In the genomic region with DNA sequence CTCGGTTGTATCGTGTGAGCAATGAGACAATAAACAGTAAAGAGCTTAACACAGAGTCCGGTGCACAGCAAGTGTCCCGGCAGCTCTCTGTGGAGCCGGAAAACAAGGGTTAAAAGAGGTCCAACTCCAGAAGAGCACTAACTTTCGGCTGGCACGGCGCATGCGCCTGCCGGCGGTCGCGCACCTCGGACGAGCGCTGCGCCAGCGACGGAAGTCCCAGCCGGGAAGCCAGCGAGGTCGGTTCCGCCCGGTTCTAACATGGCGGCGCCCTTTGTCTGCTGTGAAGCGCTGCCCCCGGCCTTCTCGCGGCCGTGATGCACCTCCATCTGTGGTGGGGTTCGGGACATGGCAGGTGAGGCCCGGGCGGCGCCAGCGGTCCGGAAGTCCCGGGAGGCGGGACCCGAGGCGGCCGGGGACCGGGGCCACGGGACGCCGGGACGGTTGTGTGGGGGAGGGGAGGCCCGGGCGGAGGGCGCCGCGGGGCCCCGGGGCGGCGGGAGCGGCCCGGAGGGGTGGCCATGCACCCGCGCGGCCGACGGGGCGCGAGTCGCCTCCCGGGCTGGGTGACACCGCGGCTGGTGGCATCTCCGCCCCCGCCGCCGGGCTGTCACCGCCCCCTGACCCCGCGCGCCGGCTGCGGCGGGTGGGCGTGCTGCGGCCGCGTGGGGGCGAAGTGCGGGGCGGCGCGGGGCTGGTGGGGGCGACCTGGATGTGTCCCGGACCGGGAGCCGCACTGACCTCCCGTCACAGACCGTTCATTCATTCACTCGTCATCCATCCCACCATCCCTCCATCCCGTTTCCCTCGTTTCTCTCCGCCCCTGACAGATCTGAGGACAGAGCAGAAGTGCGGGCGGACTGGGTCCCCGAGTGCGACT, we compare ENCODE assay signal across 8 mouse cellular contexts. TPM values are rescaled to one million over a fixed set of nuclear protein-coding genes. Genes with fewer than 3 reads are reported as not detected.
DNase-seq lines count a peak whose midpoint lies in the region; ATAC-seq and TF ChIP-seq lines count a peak whose summit lies in the region.

Gene Zbtb17 (plus strand): TSS at position 204 of the 877 bp plus-strand sequence.

- H3K27me3 ChIP-seq in hindbrain, postnatal 0 days (ENCODE audit: insufficient read depth, low read length), result no peaks in the 10 kb centered on the region

- peak; percentile 93 for ATAC-seq in common myeloid progenitor, adult 5-6 weeks (replicated peaks; ENCODE audit: low read depth, poor library complexity, severe bottlenecking)
- peak; percentile 90 for ATAC-seq in hindbrain, postnatal 0 days
- peak; percentile 99 for ATAC-seq in megakaryocyte, adult 5-6 weeks (ENCODE audit: poor library complexity, severe bottlenecking)

- H3K36me3 ChIP-seq in hindbrain, postnatal 0 days (ENCODE audit: insufficient read depth, low read length), result peaks cover 15% of the 10 kb centered on the region

- WGBS in hindbrain, postnatal 0 days, result 1% methylated on average over 84 of the region's 102 CpGs

- TF ChIP-seq CTCF in hindbrain, postnatal 0 days (IDR thresholded peaks at IDR 0.05; ENCODE audit: low read depth), result no peak

- H3K4me3 ChIP-seq in hindbrain, postnatal 0 days (ENCODE audit: low read length), result peak within 1 kb of the TSS; percentile 100

- H3K9me3 ChIP-seq in hindbrain, postnatal 0 days (ENCODE audit: low read length), result no peaks in the 10 kb centered on the region

- peak within 1 kb of the TSS; percentile 82 for H3K27ac ChIP-seq in hindbrain, postnatal 0 days

- H3K4me1 ChIP-seq in hindbrain, postnatal 0 days (ENCODE audit: insufficient read depth, low read length), result peaks cover 5% of the 10 kb centered on the region; the same call in 1 of the 2 replicates

- H3K4me2 ChIP-seq in hindbrain, postnatal 0 days (ENCODE audit: low read depth, low read length), result peak within 1 kb of the TSS; percentile 84

- peak within 1 kb of the TSS; percentile 97 for H3K9ac ChIP-seq in hindbrain, postnatal 0 days (replicated peaks; ENCODE audit: low read length)

- DNase-seq in adipocyte (ENCODE audit: low spot score), result peak; percentile 82
- DNase-seq in gastrocnemius, adult 8-10 months (ENCODE audit: low spot score in 2 of 2), result peak; percentile 74 to 85
- peak; percentile 96 for DNase-seq in hindbrain, postnatal 0 days (ENCODE audit: low spot score)
- DNase-seq in left cerebral cortex, adult 8-10 months (ENCODE audit: low spot score in 2 of 2), result peak; percentile 77 to 82
- DNase-seq in right cerebral cortex, adult 18-20 months, result peak; percentile 90
- peak; percentile 83 for DNase-seq in urinary bladder, adult 2 months (ENCODE audit: low spot score)

RNA-seq across cellular contexts. Expression of gene Zbtb17, which starts in this region (rescaled TPM):
- 15.0 and 19.4 TPM in 2 replicates for total RNA-seq in common myeloid progenitor, adult 5-6 weeks (2017)
- total RNA-seq in gastrocnemius, adult 8-10 months (2022), result 10 to 100 TPM; 30.2 to 38.3 (median 33.0) TPM
- total RNA-seq in hindbrain, postnatal 0 days (2014; rRNA removed), result 34.8 and 36.2 TPM in 2 replicates
- polyA plus RNA-seq in hindbrain, postnatal 0 days (2015; fragmentation: Nextera tagmentation; extraction: Ambion mirVana), result 28.2 and 28.8 TPM in 2 replicates
- total RNA-seq in left cerebral cortex, adult 8-10 months (2022), result 10 to 100 TPM; 36.7 to 42.0 (median 38.0) TPM
- total RNA-seq in megakaryocyte, adult 5-6 weeks (2015), result 12.7 TPM in 2 replicates
- 12.5 and 19.4 TPM in 2 replicates for total RNA-seq in megakaryocyte, adult 5-6 weeks (2017)
- 23.4 and 26.3 TPM in 2 replicates for polyA plus RNA-seq in urinary bladder, adult 2 months (2012; rRNA removed)

Comparison
In these comparisons a context has a peak if more than half of its experiments do, and no peak if none do; other contexts are left out.
1. Peak in every context shown above with its lines: DNase-seq, ATAC-seq, H3K4me3 ChIP-seq and H3K27ac ChIP-seq.